Mouse (Mus musculus) forebrain, embryonic 13.5 days (tissue): ENCODE measurements around the gene Dmac1. TPM values are rescaled to one million over a fixed set of nuclear protein-coding genes. Genes with fewer than 3 reads are reported as not detected.
"Not testable (repeated sequence)": the region's sequence is repeated elsewhere in the genome, so short reads cannot be mapped to it uniquely, and the experiment has no call there.

Source experiments
- ATAC-seq: fragments of 200-750 bp; cut with Nextera tagmentation; 2 replicates; pipeline ENCODE4 v1.8.0; 2017
- H3K27ac ChIP-seq: fragments of 300-500 bp; sonication (generic); 2 replicates; pipeline ENCODE4 v1.5.1; 2015; ENCODE audit warnings: inconsistent platforms, mild to moderate bottlenecking, moderate library complexity
- H3K27me3 ChIP-seq: fragments of 300-500 bp; sonication (generic); 2 replicates; pipeline ENCODE4 v1.6.1; 2015; ENCODE audit warnings: mild to moderate bottlenecking, inconsistent platforms
- H3K36me3 ChIP-seq: fragments of 300-500 bp; sonication (generic); 2 replicates; pipeline ENCODE4 v1.6.1; 2015; ENCODE audit warnings: mild to moderate bottlenecking, inconsistent platforms; ENCODE audit not compliant: poor library complexity, severe bottlenecking
- H3K4me1 ChIP-seq: fragments of 300-500 bp; sonication (generic); 2 replicates; pipeline ENCODE4 v1.6.1; 2015; ENCODE audit warnings: inconsistent platforms
- H3K4me2 ChIP-seq: fragments of 300-500 bp; sonication (generic); 2 replicates; pipeline ENCODE4 v1.6.1; 2015; ENCODE audit warnings: inconsistent platforms, mild to moderate bottlenecking, moderate library complexity
- H3K4me3 ChIP-seq: fragments of 300-500 bp; sonication (generic); 2 replicates; pipeline ENCODE4 v1.5.1; 2015; ENCODE audit warnings: mild to moderate bottlenecking, inconsistent platforms
- H3K9ac ChIP-seq: fragments of 300-500 bp; sonication (generic); 2 replicates; pipeline ENCODE4 v1.6.1; 2015; ENCODE audit warnings: mild to moderate bottlenecking, inconsistent platforms
- H3K9me3 ChIP-seq: fragments of 300-500 bp; sonication (generic); replicated peaks from 2 replicates; pipeline ENCODE4 v1.6.1; 2016; ENCODE audit warnings: inconsistent platforms
- WGBS: fragments of 180-500 bp; shearing (Covaris S2); methylation state at CpG from one replicate; pipeline ENCODE4 v1.1.7; 2015; 5-methylcytosine and 5-hydroxymethylcytosine counted together
- polyA plus RNA-seq: library from polyadenylated mRNA; unstranded; fragments of >200 nt; fragmentation: Nextera tagmentation; extraction: Ambion mirVana; gene quantifications from 2 replicates; pipeline ENCODE4 v1.2.1, GENCODE M21; 2015

Dmac1 gene
- polyA plus RNA-seq, 1 experiment from 2014 or later = 130 TPM

DNA sequence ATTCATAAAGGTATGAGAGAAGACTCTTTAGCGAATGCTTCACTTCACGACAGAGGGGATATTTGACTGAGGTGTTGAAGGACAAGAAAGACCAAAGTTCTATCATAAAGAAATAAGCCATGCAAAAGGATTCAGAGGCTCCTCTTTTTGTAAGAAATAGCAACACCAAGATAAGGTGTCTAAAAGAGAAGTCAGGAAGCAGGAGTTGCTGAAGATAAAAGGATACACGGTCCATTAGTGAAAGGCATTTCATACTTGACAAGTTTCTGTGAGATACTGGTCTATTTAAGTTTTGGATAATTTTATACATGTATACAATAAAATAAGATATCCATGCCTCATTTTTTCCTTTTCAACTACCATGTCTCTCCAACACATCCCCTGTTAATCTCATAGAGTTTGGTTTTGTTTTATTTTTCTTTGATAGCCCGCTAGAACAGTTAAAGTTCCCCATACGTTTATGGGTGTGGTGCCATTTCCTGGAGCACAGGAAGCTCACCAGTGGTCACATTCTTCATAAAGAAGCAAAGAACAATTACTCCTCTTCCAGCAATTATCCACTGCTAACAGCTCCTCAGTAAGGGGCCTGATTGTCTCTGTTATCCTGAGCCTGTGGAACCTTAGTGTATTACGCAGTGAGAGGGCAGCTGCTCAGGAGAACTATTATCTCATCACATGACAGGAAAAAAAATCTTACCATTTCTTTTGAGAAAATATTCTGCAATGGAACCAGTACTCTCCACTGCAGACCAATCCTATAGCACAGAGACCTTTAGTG lies 11.1 kb downstream of the Dmac1 start:
- Histone ChIP-seq H3K4me2 (no peak overlapping the region), H3K27ac (no peak overlapping the region), H3K4me3 (no peak overlapping the region), H3K4me1 (no peaks in the 10 kb centered on the region), H3K27me3 (no peaks in the 10 kb centered on the region), H3K9me3 (no peaks in the 10 kb centered on the region), H3K9ac (no peak overlapping the region), H3K36me3 (peaks cover 1% of the 10 kb centered on the region; the same call in 1 of the 2 replicates)
- ATAC-seq = no peak
- WGBS = 77% methylated on average over 6 of the region's 6 CpGs

DNA sequence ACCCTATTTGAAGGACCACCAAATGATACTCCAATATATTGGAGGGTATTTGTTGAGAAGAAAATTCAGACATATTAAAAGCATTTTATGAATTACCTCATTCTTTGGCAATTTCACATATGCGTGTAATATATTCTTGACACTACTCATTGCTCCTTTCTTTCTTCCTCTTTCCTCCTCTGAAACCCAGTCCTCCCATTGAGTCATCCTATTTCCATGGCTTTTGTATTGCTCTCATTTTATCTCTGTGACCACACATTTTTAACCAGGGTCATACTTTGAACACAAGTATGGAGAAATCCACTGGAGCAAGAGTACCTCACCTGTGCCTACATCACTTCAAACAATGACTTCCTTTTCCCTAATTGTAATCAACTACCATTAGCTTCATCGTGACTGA lies 13.9 kb downstream of the Dmac1 start:
- Histone ChIP-seq H3K4me1 (no peaks in the 10 kb centered on the region), H3K27ac (no peak overlapping the region), H3K4me3 (no peak overlapping the region), H3K9ac (no peak overlapping the region), H3K9me3 (no peaks in the 10 kb centered on the region), H3K36me3 (no peaks in the 10 kb centered on the region), H3K4me2 (no peak overlapping the region), H3K27me3 (no peaks in the 10 kb centered on the region)
- WGBS = 90% methylated on average over 2 of the region's 2 CpGs
- no peak for ATAC-seq

DNA sequence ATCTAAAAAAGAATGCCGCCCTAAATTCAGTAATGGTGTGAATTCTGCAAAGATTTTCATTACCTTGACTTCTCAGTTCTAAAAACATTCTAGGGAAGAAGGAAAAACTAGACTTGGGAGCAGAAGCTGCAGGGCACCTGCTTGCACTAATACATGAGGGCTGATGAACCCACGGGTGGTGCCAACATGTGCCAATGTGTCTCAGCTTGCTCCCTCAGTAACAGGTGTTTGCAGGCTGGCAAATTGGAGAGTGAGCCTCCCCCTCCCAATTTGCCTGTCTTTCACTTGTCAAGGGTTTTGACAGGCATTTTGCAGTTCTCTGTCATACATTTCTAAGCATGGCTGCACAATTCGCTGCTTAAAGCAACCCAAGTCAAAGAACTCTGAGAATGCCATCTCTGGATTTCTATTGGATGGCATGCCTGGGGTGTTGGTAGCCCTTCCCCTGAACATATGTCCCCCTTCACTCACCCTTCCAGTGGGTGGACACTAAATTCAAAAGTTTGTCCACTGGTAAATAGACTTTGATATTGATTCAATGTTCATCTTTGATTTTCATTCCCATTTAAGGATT lies 14.5 kb downstream of the Dmac1 start:
- ATAC-seq = peak; percentile 74
- H3K27me3 ChIP-seq = no peaks in the 10 kb centered on the region
- H3K36me3 ChIP-seq = no peaks in the 10 kb centered on the region
- H3K9ac ChIP-seq = no peak overlapping the region
- H3K4me3 ChIP-seq = no peak overlapping the region
- no peaks in the 10 kb centered on the region for H3K4me1 ChIP-seq
- WGBS = 85% methylated on average over 3 of the region's 3 CpGs
- H3K9me3 ChIP-seq = no peaks in the 10 kb centered on the region
- H3K27ac ChIP-seq = no peak overlapping the region
- H3K4me2 ChIP-seq = no peak overlapping the region

DNA sequence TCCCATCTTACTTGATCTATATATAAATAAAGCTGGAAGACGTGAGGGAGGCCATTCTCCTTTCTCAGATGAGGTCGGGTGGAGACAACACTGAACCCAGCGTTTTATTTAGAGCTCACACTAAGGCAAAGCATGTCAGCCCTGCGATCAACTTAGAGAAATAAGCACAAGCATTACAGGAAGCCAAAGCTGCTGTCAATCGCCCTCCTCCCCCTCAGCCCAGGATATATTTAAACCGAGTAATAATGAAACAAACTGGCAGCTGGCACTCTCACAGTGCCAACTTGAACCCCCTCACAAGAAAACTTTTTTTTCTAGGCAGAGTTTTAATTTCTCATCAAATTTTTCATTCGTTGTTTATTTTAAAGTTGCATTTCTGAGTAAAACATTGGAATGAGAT lies 15.7 kb downstream of the Dmac1 start:
- Histone ChIP-seq H3K4me2 (no peak overlapping the region), H3K9ac (no peak overlapping the region), H3K4me3 (no peak overlapping the region), H3K27me3 (no peaks in the 10 kb centered on the region), H3K4me1 (no peaks in the 10 kb centered on the region), H3K36me3 (no peaks in the 10 kb centered on the region), H3K9me3 (no peaks in the 10 kb centered on the region), H3K27ac (no peak overlapping the region)
- 75% methylated on average over 7 of the region's 7 CpGs for WGBS
- no peak; the same call in 1 of the 2 replicates for ATAC-seq

DNA sequence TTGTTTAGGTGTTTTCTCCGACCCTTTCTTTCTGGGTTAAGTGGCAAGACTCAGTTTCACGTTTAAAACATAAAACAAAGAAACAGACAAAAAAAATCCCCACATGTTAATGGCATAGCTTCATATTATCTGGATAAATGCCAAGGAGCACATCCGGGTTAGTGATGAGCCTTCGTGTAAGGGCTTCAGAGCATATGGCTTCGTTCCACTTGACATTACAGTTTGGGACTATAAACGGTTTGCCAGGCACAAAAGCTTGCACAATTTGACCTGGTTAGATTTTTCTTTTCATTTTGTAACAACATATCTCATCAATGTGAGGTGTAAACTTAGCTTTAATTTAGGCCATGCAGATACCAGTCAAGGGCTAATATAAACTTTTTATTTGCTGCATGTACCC lies 17.9 kb downstream of the Dmac1 start:
- Histone ChIP-seq H3K4me1 (no peaks in the 10 kb centered on the region), H3K27ac (no peak overlapping the region), H3K9me3 (no peaks in the 10 kb centered on the region), H3K27me3 (no peaks in the 10 kb centered on the region), H3K36me3 (no peaks in the 10 kb centered on the region), H3K9ac (no peak overlapping the region), H3K4me2 (no peak overlapping the region), H3K4me3 (no peak overlapping the region)
- WGBS = 74% methylated on average over 6 of the region's 6 CpGs
- ATAC-seq = no peak

DNA sequence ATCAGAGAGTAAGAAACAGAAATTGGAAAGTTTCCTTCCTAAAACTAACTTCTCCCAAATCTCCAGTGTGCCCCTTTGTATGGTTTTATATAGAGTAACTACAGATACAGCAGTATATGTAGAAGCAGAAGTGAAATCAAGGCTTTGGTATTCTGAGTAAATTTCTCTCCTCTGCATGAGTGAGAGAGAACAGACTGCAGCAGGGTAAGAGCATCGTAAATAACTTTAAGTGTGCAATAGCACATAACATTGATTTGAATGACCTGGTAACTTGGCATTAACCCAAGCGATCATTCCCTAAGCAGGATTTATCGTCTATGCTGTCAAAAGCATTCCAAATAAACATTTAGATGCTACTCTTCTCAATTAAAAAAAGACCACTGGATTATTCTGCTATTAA lies 18.7 kb downstream of the Dmac1 start:
- no peaks in the 10 kb centered on the region for H3K4me1 ChIP-seq
- H3K4me3 ChIP-seq = no peak overlapping the region
- no peaks in the 10 kb centered on the region for H3K27me3 ChIP-seq
- 79% methylated on average over 3 of the region's 3 CpGs for WGBS
- no peaks in the 10 kb centered on the region for H3K9me3 ChIP-seq
- ATAC-seq = no peak
- H3K4me2 ChIP-seq = no peak overlapping the region
- H3K27ac ChIP-seq = no peak overlapping the region
- H3K36me3 ChIP-seq = no peaks in the 10 kb centered on the region
- no peak overlapping the region for H3K9ac ChIP-seq

DNA sequence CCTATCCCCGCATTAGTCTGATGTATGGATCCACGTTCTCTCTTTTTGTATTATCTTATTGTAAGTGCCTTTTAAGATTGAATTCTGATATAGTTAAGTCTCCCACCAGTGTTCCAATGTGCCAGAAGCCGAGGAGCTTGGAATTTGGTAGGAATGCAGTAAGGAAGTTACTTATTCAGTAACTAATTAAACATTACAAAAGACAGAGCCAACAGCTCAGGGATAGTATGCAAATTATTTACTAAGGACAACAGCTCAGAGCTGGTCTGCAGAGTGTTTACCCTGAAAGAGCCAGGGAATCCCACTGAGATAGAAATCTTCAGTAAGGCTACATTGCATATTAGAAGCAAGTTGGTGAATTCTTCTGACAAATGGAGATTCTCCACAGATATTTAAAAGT lies 43.5 kb downstream of the Dmac1 start:
- not testable (repeated sequence) for H3K4me2 ChIP-seq, H3K9ac ChIP-seq, ATAC-seq, H3K27ac ChIP-seq, H3K9me3 ChIP-seq, H3K4me3 ChIP-seq, H3K36me3 ChIP-seq, H3K27me3 ChIP-seq, H3K4me1 ChIP-seq
- WGBS = 11% methylated on average over 3 of the region's 3 CpGs
